Mouse (Mus musculus) layer of hippocampus, adult 18-20 months (tissue): Measurements from ENCODE around the gene Lmx1a. TPM values are rescaled to one million over a fixed set of nuclear protein-coding genes. Genes with fewer than 3 reads are reported as not detected.

Experiments
- DNase-seq, 2 experiments: peaks; one replicate each; pipeline ENCODE4 v3.0.0; 2022; ENCODE audit warnings: low spot score in 2 of 2
- total RNA-seq, 2 experiments: library from RNA; stranded (reverse); gene quantifications; 2 replicates each; pipeline ENCODE4 v1.2.3; 2021

Lmx1a gene
- total RNA-seq, 2 experiments from 2014 or later: 0.10 TPM; not detected in 1

DNA sequence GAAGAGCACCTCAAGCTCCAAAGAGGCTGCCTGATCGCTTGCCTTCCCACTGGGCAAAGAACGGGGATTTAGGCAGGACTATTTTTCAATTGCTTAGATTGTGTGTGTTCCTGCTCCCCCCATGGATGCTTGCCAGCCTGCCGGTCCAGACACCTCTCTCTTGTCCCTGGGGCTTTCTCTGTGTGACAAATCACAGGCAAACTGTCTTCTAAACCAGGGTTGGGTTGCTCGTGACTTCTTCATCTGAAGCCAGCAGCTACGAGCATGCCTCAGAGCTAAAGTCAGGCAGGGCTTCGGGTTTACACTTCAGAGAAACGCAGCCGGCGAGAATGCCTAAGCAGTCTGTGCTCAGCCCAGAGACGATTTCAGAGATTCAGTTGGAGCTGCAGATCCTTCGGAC lies 189.3 kb downstream of the Lmx1a start:
- DNase-seq: no peak

DNA sequence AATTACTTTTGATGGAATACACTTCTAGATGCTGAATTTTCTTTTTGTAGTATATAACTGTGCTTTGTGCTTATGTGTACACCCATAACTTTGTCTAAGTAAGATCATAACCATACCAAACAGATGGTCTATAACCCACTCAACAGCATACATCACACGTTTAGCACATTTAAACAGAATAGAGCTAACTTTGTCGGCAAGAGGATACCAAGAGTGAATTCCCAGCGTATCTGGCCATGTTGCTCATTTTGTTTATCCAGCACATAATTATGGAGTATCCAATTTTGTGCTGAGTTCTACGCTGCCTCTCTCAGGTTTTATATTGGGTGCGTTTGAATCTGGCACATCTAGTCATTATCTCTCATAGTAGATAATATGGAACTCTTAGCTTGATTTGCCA lies 196.7 kb downstream of the Lmx1a start:
- DNase-seq: no peak

DNA sequence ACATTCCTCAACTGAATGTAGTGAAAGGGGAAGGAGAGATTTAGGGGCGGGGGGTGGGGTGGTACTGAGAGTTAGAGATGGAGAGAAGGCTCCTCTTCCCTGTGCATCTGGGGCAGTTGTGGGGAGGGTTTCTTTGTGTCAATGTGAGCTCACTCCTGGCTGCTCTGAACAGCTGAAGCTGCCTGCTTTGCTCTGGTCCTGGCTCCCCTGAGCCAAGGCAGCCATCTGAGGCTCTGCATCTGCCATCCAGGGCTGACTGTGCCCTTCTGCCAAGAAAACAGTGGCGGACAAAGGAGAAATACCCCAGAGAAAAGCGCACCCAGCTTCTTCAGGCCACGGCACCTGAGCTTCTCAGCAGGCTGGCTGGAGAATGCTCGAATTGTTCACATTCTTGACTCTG lies 199.1 kb downstream of the Lmx1a start:
- no peak for DNase-seq

DNA sequence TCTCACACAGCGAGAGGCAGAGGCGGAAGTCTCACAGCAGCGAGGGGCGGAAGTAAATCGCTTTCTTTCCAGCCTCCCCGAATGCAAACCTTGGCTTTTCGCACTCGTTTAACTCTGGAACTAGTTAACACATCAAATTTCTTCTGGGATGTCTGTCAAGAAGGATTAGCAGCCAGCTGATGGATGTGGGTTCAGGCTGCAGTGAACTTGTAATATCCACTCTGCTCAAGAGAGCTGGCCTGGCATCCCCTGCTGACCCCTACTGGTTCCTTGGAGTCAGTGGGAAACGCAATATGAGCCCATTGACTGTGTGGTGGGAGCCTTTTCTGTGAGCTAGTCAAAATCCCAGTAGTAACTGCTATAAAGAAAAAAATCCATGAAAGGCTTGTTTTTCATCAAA lies 199.8 kb downstream of the Lmx1a start:
- no peak for DNase-seq

DNA sequence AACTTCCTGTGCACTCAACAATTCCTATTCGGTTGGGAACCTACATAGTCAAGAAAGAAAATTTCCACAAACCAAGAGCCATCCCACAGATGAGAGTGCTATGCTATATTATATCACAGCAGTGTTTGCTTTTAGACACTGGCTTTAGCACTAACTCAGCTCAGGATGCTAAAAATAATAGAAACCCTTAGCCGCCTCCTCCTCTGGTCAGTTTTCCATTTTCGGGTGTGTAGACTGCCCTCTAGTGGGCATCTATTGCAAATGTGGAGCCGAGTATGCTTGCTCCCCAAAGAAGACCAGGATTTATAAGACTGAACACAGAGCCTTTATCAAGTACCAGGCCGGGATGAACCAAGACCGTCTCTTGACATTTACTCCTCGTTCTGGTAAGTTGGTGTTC lies 207.2 kb downstream of the Lmx1a start:
- peak; percentile 37 to 69 for DNase-seq

Other genes starting within 250 kb of the Lmx1a start
- gene Lrrc52, start 222.5 kb upstream of the Lmx1a start, total RNA-seq: not detected
- 1 to 10 TPM; 6.4 to 8.2 TPM for gene Rxrg, start 90.9 kb upstream of the Lmx1a start, total RNA-seq